Mouse (Mus musculus) stomach, postnatal 0 days (tissue): ENCODE measurements at regions not wholly inside any gene's neighbourhood (a gene's known extent, or its start where the extent isn't known, plus 50 kb on each side); places are given as distances from the start of the nearest gene placed in this dataset.
A peak's percentile ranks its signal among the peaks of the same experiment; 100 is the strongest.

ENCODE experiments used
- ATAC-seq: fragments of 200-750 bp; cut with Nextera tagmentation; 2 replicates; pipeline ENCODE4 v1.8.0; 2017; ENCODE audit not compliant: low FRiP score, low TSS enrichment
- DNase-seq: peaks from one replicate; pipeline ENCODE4 v3.0.0-alpha.2; 2016; ENCODE audit warnings: low spot score
- H3K27ac ChIP-seq: fragments of 300-500 bp; sonication (generic); replicated peaks from 2 replicates; pipeline ENCODE4 v1.5.1; 2014; ENCODE audit warnings: mild to moderate bottlenecking, control low read depth
- H3K27me3 ChIP-seq: fragments of 300-500 bp; sonication (generic); 2 replicates; pipeline ENCODE4 v1.6.1; 2014; ENCODE audit warnings: low read length; ENCODE audit not compliant: control insufficient read depth, insufficient read depth
- H3K36me3 ChIP-seq: fragments of 300-500 bp; sonication (generic); 2 replicates; pipeline ENCODE4 v1.6.1; 2014; ENCODE audit warnings: low read length, mixed read lengths; ENCODE audit not compliant: control insufficient read depth, insufficient read depth
- H3K4me1 ChIP-seq: fragments of 300-500 bp; sonication (generic); replicated peaks from 2 replicates; pipeline ENCODE4 v1.6.1; 2014; ENCODE audit warnings: antibody characterized with exemption; ENCODE audit not compliant: control insufficient read depth, insufficient read depth
- H3K4me2 ChIP-seq: fragments of 300-500 bp; sonication (generic); replicated peaks from 2 replicates; pipeline ENCODE4 v1.6.1; 2014; ENCODE audit warnings: low read depth, mild to moderate bottlenecking, control low read depth, moderate library complexity
- H3K4me3 ChIP-seq: fragments of 300-500 bp; sonication (generic); 2 replicates; pipeline ENCODE4 v1.5.1; 2014; ENCODE audit warnings: low read depth, low read length, control low read depth
- H3K9ac ChIP-seq: fragments of 300-500 bp; sonication (generic); 2 replicates; pipeline ENCODE4 v1.6.1; 2014; ENCODE audit warnings: mild to moderate bottlenecking, low read length, control low read depth, mixed read lengths
- H3K9me3 ChIP-seq: fragments of 300-500 bp; sonication (generic); 2 replicates; pipeline ENCODE4 v1.6.1; 2016; ENCODE audit warnings: low read length; ENCODE audit not compliant: control insufficient read depth
- CTCF ChIP-seq: IDR thresholded peaks from 2 replicates; pipeline ENCODE4 v1.5.1; 2016; ENCODE audit warnings: antibody characterized with exemption, low read depth, mild to moderate bottlenecking, moderate library complexity
- EP300 ChIP-seq: optimal IDR thresholded peaks from 2 replicates; pipeline ENCODE3; 2016; ENCODE audit warnings: antibody characterized with exemption
- WGBS: fragments of 180-500 bp; shearing (Covaris S2); extraction: QIAGEN DNeasy Blood & Tissue Kit; methylation state at CpG from one replicate; pipeline ENCODE4 v1.1.7; 2014; 5-methylcytosine and 5-hydroxymethylcytosine counted together

DNA sequence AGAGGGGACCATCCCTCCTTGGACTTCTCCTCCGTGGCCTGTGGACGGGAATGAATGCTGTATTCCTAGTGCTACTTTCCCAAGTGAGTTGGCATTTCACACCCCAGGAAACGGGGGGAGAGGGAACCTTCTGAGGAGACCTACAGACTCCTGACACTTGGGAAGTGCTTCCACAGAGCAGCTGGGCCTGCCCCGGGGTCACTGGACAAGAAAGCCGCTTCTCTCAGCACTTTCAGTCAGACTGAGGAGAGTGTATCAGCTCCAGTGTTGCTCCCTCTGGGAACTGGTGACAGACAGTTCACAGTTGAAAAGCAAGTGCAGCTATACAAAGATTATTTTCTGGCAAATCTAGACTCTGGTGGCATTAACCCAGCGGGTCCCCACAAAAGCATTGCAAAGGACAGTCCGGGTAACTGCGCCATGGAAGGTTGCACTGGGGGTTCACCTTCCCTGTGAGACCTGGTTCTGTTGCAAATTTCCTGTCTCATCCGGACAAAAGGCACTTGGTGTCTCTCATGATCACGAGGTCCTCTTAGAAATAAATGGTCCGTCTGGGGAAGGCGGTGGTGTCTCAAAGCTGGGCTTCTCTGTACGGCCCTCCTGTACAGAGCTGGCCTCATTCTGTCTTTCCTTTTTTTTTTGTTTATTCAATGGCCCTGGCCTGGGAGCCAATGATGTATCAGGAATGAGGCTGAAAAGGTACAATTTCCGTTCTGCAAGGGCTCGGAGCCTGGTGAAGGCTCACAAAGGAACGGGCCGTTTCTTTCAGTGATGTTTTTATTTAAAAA is 207.1 kb downstream of the Snx10 start:
- H3K9me3 ChIP-seq: no peaks in the 10 kb centered on the region
- no peak overlapping the region for H3K4me3 ChIP-seq
- no peaks in the 10 kb centered on the region for H3K36me3 ChIP-seq
- H3K27ac ChIP-seq: no peak overlapping the region
- no peak for ATAC-seq
- no peaks in the 10 kb centered on the region for H3K27me3 ChIP-seq
- no peak for DNase-seq
- no peak overlapping the region for H3K4me2 ChIP-seq
- WGBS: 68% methylated on average over 17 of the region's 17 CpGs
- H3K4me1 ChIP-seq: no peaks in the 10 kb centered on the region
- H3K9ac ChIP-seq: no peak overlapping the region
- TF ChIP-seq EP300 (no peak), CTCF (no peak)

DNA sequence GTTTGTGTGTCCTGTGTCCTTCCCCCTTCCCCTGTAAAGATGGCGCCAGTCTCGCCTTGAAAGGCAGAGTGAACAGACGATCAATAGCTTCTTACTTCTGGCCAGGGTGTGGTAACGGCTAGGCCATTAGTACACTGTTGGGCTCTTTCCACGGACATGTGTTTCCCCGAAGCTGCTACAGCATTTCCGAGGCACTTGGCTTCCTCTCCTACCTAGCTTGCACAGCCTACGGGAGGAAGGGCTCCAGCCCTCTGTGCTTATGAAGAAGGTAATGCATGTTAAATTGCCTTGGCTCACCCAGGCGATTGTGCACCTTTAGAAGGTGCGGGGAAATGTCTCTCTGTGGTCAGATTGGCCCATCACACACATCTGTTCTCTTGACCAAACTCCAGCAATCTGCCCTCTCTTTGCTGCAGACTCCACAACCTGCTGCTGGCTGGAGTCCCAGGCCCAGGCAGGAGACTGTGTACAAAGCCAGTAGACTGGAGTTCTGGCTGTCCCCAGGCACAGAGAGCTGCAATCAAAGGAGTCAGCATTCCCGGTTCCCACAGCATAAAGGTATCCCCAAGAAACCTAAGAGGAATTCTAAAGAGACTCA is 208.7 kb downstream of the Snx10 start:
- 75% methylated on average over 11 of the region's 11 CpGs for WGBS
- Histone ChIP-seq H3K27ac (no peak overlapping the region), H3K9ac (no peak overlapping the region), H3K4me3 (no peak overlapping the region), H3K9me3 (no peaks in the 10 kb centered on the region), H3K36me3 (no peaks in the 10 kb centered on the region), H3K4me1 (no peaks in the 10 kb centered on the region), H3K4me2 (no peak overlapping the region), H3K27me3 (no peaks in the 10 kb centered on the region)
- TF ChIP-seq CTCF (no peak), EP300 (no peak)
- no peak for DNase-seq
- ATAC-seq: no peak

DNA sequence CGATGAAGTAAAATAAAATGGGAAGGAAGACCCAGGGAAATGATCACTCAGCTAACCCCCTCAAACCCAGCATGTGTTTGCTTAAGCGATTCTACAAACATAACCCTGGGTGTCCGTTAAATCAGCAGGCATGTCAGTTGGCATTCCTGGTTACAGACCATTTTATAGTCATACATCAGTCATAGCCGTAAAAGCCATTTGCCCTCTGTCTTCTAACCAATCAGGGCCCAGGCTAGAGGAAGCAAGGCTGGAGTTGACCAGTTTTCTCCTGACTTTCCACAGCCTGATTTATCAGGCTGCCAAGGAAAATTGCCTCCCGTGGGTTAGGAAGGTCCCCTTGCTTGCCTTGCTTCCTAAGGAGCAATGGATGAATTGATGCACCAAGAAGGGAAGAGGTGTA is 212.3 kb downstream of the Snx10 start:
- Histone ChIP-seq H3K9me3 (no peaks in the 10 kb centered on the region), H3K4me2 (no peak overlapping the region), H3K27ac (no peak overlapping the region), H3K4me3 (no peak overlapping the region), H3K4me1 (no peaks in the 10 kb centered on the region), H3K9ac (no peak overlapping the region), H3K36me3 (no peaks in the 10 kb centered on the region), H3K27me3 (no peaks in the 10 kb centered on the region)
- no peak for ATAC-seq
- DNase-seq: no peak
- WGBS: 67% methylated on average over 5 of the region's 5 CpGs
- TF ChIP-seq EP300: no peak
- no peak for TF ChIP-seq CTCF

DNA sequence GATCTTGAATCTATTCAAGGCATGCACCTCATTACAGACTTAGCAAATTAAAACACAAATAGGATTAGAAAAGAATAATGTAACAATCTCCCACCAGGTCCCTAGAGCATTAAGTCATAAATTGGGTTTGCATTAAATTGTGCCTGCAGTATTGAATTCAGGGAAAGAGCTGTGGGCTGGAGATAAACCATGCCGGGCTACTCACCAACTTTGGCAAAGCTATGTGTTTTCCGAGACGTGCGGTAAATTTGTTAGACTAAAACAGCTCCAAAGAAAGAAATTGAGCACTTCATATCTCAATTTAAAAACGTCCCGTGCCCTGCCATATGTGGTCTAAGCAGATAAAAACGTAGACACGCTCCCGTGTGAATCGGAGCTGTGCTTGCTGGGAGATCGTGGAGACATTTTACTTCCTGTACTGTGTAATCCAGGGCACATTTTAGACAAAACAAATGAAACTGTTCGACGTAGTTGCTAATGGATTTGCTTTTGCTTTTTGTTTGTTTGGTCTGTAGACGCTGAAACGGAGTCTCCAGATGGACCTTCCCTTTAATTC is 219.5 kb downstream of the Snx10 start:
- WGBS: 31% methylated on average over 15 of the region's 15 CpGs

DNA sequence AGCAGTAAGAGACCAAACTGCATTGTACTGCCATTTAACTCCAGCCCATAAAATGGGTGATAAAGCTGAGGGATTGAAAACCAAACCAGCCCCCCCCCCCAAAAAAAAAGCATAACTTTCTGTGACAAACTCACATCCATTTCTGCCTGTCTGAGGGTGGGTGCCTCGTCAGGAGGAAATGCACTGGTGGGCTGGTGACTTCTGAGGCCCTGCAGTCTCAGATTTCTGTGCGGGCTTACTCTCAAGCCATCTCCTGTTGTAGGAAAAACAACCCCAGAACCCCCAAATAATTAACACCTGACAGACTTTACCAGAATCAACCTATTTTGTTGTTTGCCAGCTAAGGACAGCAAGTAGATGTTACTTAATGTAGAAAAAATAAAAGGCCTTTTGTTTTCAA is 220.9 kb downstream of the Snx10 start:
- no peak overlapping the region for H3K9ac ChIP-seq
- no peak for ATAC-seq

More for the DNA sequence above, 219.5 kb downstream of the Snx10 start:
- no peaks in the 10 kb centered on the region for H3K36me3 ChIP-seq
- no peaks in the 10 kb centered on the region for H3K4me1 ChIP-seq
- H3K27ac ChIP-seq: no peak overlapping the region
- no peaks in the 10 kb centered on the region for H3K27me3 ChIP-seq
- ATAC-seq (no peak), DNase-seq (no peak)
- 0 out of 2 replicates have a peak overlapping the region, but pooled peaks have one; percentile 5 for H3K4me3 ChIP-seq
- TF ChIP-seq EP300 (no peak), CTCF (no peak)
- H3K9ac ChIP-seq: no peak overlapping the region
- peak overlapping the region; percentile 23; the same call in 1 of the 2 replicates for H3K4me2 ChIP-seq
- no peaks in the 10 kb centered on the region for H3K9me3 ChIP-seq

DNA sequence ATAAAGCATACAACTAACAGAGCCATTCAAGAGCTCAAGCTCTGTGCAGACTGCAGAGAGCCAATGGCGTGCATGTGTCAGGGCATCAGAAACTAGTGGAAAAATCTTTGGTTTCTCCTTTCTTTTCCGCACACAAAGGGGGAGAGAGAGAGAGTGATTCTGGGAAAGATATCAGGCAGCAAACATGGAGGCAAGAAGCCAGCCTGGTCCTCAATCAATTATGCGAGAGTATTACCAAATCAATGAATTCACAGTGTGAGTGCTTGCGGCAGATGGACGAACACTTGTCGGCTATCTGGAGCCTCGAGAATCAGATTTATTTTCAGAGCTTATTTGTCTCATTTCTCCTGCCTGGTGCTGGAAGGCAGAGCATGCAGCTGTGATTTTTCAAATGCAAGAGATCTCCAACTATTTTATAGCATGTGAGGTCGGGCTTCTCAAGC is 230.6 kb downstream of the Snx10 start:
- TF ChIP-seq CTCF: no peak
- no peak for TF ChIP-seq EP300
- Histone ChIP-seq H3K9me3 (no peaks in the 10 kb centered on the region), H3K4me2 (no peak overlapping the region), H3K4me3 (no peak overlapping the region), H3K4me1 (no peaks in the 10 kb centered on the region), H3K36me3 (no peaks in the 10 kb centered on the region), H3K9ac (no peak overlapping the region), H3K27me3 (no peaks in the 10 kb centered on the region), H3K27ac (no peak overlapping the region)
- ATAC-seq: no peak
- WGBS: 50% methylated on average over 8 of the region's 8 CpGs
- DNase-seq: no peak

More for the DNA sequence above, 220.9 kb downstream of the Snx10 start:
- no peaks in the 10 kb centered on the region for H3K27me3 ChIP-seq
- no peak for TF ChIP-seq CTCF
- TF ChIP-seq EP300: no peak
- no peak for DNase-seq
- H3K4me2 ChIP-seq: no peak overlapping the region
- no peaks in the 10 kb centered on the region for H3K9me3 ChIP-seq
- H3K4me3 ChIP-seq: no peak overlapping the region
- H3K4me1 ChIP-seq: no peaks in the 10 kb centered on the region
- no peaks in the 10 kb centered on the region for H3K36me3 ChIP-seq
- WGBS: 89% methylated on average over 2 of the region's 2 CpGs
- H3K27ac ChIP-seq: no peak overlapping the region
